Mouse (Mus musculus): ENCODE data around the gene Ppp1r2. TPM values are rescaled to one million over a fixed set of nuclear protein-coding genes. Genes with fewer than 3 reads are reported as not detected.

The Ppp1r2 gene
- polyA plus RNA-seq, 1 experiment: 31.7 TPM

GRCm38 (mm10) chr16:31255685-31256084, 19.4 kb downstream of the Ppp1r2 start:
- no peak for DNase-seq
- H3K27ac ChIP-seq (ENCODE audit: control insufficient read depth, insufficient read depth, low read length): no peak overlapping the region
- H3K27me3 ChIP-seq (ENCODE audit: control insufficient read depth, insufficient read depth, low read length): no peaks in the 10 kb centered on the region
- WGBS: 97% methylated on average over 3 of the region's 3 CpGs
- no peaks in the 10 kb centered on the region for H3K4me1 ChIP-seq (replicated peaks; ENCODE audit: control insufficient read depth, insufficient read depth, low read length)
- H3K36me3 ChIP-seq (ENCODE audit: control insufficient read depth, insufficient read depth, low read length): peaks cover 36% of the 10 kb centered on the region
- H3K4me3 ChIP-seq (ENCODE audit: control insufficient read depth, insufficient read depth, low read length): no peak overlapping the region
- TF ChIP-seq POLR2A (IDR thresholded peaks at IDR 0.05; ENCODE audit: control insufficient read depth, extremely low read depth, insufficient read depth, low read length, poor library complexity): no peak
- TF ChIP-seq CTCF (IDR thresholded peaks at IDR 0.05; ENCODE audit: borderline replicate concordance, control insufficient read depth, extremely low read depth, insufficient read depth, low read length, poor library complexity): no peak

- Histone ChIP-seq H3K4me1 (replicated peaks; ENCODE audit: control insufficient read depth, insufficient read depth, low read length) (no peaks in the 10 kb centered on the region), H3K36me3 (ENCODE audit: control insufficient read depth, insufficient read depth, low read length) (peaks cover 7% of the 10 kb centered on the region), H3K4me3 (ENCODE audit: control insufficient read depth, insufficient read depth, low read length) (no peak overlapping the region), H3K27me3 (ENCODE audit: control insufficient read depth, insufficient read depth, low read length) (no peaks in the 10 kb centered on the region), H3K27ac (ENCODE audit: control insufficient read depth, insufficient read depth, low read length) (no peak overlapping the region)
- DNase-seq: no peak
- 93% methylated on average over 3 of the region's 3 CpGs for WGBS
- no peak for TF ChIP-seq POLR2A (IDR thresholded peaks at IDR 0.05; ENCODE audit: control insufficient read depth, extremely low read depth, insufficient read depth, low read length, poor library complexity)
- TF ChIP-seq CTCF (IDR thresholded peaks at IDR 0.05; ENCODE audit: borderline replicate concordance, control insufficient read depth, extremely low read depth, insufficient read depth, low read length, poor library complexity): no peak
These were observed 25.7 kb downstream of the Ppp1r2 start for GRCm38 (mm10) chr16:31249401-31249800.

GRCm38 (mm10) chr16:31248717-31249116, 26.4 kb downstream of the Ppp1r2 start:
- H3K27ac ChIP-seq (ENCODE audit: control insufficient read depth, insufficient read depth, low read length): no peak overlapping the region
- H3K4me3 ChIP-seq (ENCODE audit: control insufficient read depth, insufficient read depth, low read length): no peak overlapping the region
- no peak for TF ChIP-seq POLR2A (IDR thresholded peaks at IDR 0.05; ENCODE audit: control insufficient read depth, extremely low read depth, insufficient read depth, low read length, poor library complexity)
- no peak for TF ChIP-seq CTCF (IDR thresholded peaks at IDR 0.05; ENCODE audit: borderline replicate concordance, control insufficient read depth, extremely low read depth, insufficient read depth, low read length, poor library complexity)
- H3K36me3 ChIP-seq (ENCODE audit: control insufficient read depth, insufficient read depth, low read length): peaks cover 7% of the 10 kb centered on the region
- no peaks in the 10 kb centered on the region for H3K27me3 ChIP-seq (ENCODE audit: control insufficient read depth, insufficient read depth, low read length)
- no peaks in the 10 kb centered on the region for H3K4me1 ChIP-seq (replicated peaks; ENCODE audit: control insufficient read depth, insufficient read depth, low read length)
- no peak for DNase-seq
- WGBS: 98% methylated on average over 13 of the region's 13 CpGs

GRCm38 (mm10) chr16:31247442-31247841, 27.6 kb downstream of the Ppp1r2 start:
- H3K36me3 ChIP-seq (ENCODE audit: control insufficient read depth, insufficient read depth, low read length): peaks cover 4% of the 10 kb centered on the region
- H3K4me1 ChIP-seq (replicated peaks; ENCODE audit: control insufficient read depth, insufficient read depth, low read length): no peaks in the 10 kb centered on the region
- no peak for DNase-seq
- H3K27me3 ChIP-seq (ENCODE audit: control insufficient read depth, insufficient read depth, low read length): no peaks in the 10 kb centered on the region
- TF ChIP-seq POLR2A (IDR thresholded peaks at IDR 0.05; ENCODE audit: control insufficient read depth, extremely low read depth, insufficient read depth, low read length, poor library complexity) (no peak), CTCF (IDR thresholded peaks at IDR 0.05; ENCODE audit: borderline replicate concordance, control insufficient read depth, extremely low read depth, insufficient read depth, low read length, poor library complexity) (no peak)
- H3K27ac ChIP-seq (ENCODE audit: control insufficient read depth, insufficient read depth, low read length): no peak overlapping the region
- WGBS: 76% methylated on average over 7 of the region's 7 CpGs
- no peak overlapping the region for H3K4me3 ChIP-seq (ENCODE audit: control insufficient read depth, insufficient read depth, low read length)

- no peaks in the 10 kb centered on the region for H3K4me1 ChIP-seq (replicated peaks; ENCODE audit: control insufficient read depth, insufficient read depth, low read length)
- TF ChIP-seq POLR2A (IDR thresholded peaks at IDR 0.05; ENCODE audit: control insufficient read depth, extremely low read depth, insufficient read depth, low read length, poor library complexity) (no peak), CTCF (IDR thresholded peaks at IDR 0.05; ENCODE audit: borderline replicate concordance, control insufficient read depth, extremely low read depth, insufficient read depth, low read length, poor library complexity) (no peak)
- DNase-seq: no peak
- no peaks in the 10 kb centered on the region for H3K27me3 ChIP-seq (ENCODE audit: control insufficient read depth, insufficient read depth, low read length)
- H3K27ac ChIP-seq (ENCODE audit: control insufficient read depth, insufficient read depth, low read length): no peak overlapping the region
- no peak overlapping the region for H3K4me3 ChIP-seq (ENCODE audit: control insufficient read depth, insufficient read depth, low read length)
- no peaks in the 10 kb centered on the region for H3K36me3 ChIP-seq (ENCODE audit: control insufficient read depth, insufficient read depth, low read length)
- 67% methylated on average over 3 of the region's 3 CpGs for WGBS
These were observed 31.0 kb downstream of the Ppp1r2 start for GRCm38 (mm10) chr16:31244053-31244452.

- 94% methylated on average over 9 of the region's 9 CpGs for WGBS
- TF ChIP-seq CTCF (IDR thresholded peaks at IDR 0.05; ENCODE audit: borderline replicate concordance, control insufficient read depth, extremely low read depth, insufficient read depth, low read length, poor library complexity) (no peak), POLR2A (IDR thresholded peaks at IDR 0.05; ENCODE audit: control insufficient read depth, extremely low read depth, insufficient read depth, low read length, poor library complexity) (no peak)
- Histone ChIP-seq H3K36me3 (ENCODE audit: control insufficient read depth, insufficient read depth, low read length) (no peaks in the 10 kb centered on the region), H3K4me3 (ENCODE audit: control insufficient read depth, insufficient read depth, low read length) (no peak overlapping the region), H3K27me3 (ENCODE audit: control insufficient read depth, insufficient read depth, low read length) (no peaks in the 10 kb centered on the region), H3K4me1 (replicated peaks; ENCODE audit: control insufficient read depth, insufficient read depth, low read length) (no peaks in the 10 kb centered on the region), H3K27ac (ENCODE audit: control insufficient read depth, insufficient read depth, low read length) (no peak overlapping the region)
- DNase-seq: no peak
These were observed 33.6 kb downstream of the Ppp1r2 start for GRCm38 (mm10) chr16:31241433-31241832.

GRCm38 (mm10) chr16:31240569-31240968, 34.5 kb downstream of the Ppp1r2 start:
- Histone ChIP-seq H3K27me3 (ENCODE audit: control insufficient read depth, insufficient read depth, low read length) (no peaks in the 10 kb centered on the region; the same call in 1 of the 2 replicates), H3K4me3 (ENCODE audit: control insufficient read depth, insufficient read depth, low read length) (no peak overlapping the region), H3K27ac (ENCODE audit: control insufficient read depth, insufficient read depth, low read length) (no peak overlapping the region), H3K36me3 (ENCODE audit: control insufficient read depth, insufficient read depth, low read length) (no peaks in the 10 kb centered on the region), H3K4me1 (replicated peaks; ENCODE audit: control insufficient read depth, insufficient read depth, low read length) (peaks cover 1% of the 10 kb centered on the region)
- TF ChIP-seq CTCF (IDR thresholded peaks at IDR 0.05; ENCODE audit: borderline replicate concordance, control insufficient read depth, extremely low read depth, insufficient read depth, low read length, poor library complexity) (no peak), POLR2A (IDR thresholded peaks at IDR 0.05; ENCODE audit: control insufficient read depth, extremely low read depth, insufficient read depth, low read length, poor library complexity) (no peak)
- WGBS: 97% methylated on average over 8 of the region's 8 CpGs
- DNase-seq: no peak

Measured in thymus, adult 2 months (tissue).